Mouse (Mus musculus) thymus, postnatal 25 days (tissue): ENCODE data around the gene Nkx1-1.

ENCODE experiments used
- DNase-seq: peaks from one replicate; pipeline ENCODE4 v3.0.0; 2022

Nkx1-1 gene

DNA sequence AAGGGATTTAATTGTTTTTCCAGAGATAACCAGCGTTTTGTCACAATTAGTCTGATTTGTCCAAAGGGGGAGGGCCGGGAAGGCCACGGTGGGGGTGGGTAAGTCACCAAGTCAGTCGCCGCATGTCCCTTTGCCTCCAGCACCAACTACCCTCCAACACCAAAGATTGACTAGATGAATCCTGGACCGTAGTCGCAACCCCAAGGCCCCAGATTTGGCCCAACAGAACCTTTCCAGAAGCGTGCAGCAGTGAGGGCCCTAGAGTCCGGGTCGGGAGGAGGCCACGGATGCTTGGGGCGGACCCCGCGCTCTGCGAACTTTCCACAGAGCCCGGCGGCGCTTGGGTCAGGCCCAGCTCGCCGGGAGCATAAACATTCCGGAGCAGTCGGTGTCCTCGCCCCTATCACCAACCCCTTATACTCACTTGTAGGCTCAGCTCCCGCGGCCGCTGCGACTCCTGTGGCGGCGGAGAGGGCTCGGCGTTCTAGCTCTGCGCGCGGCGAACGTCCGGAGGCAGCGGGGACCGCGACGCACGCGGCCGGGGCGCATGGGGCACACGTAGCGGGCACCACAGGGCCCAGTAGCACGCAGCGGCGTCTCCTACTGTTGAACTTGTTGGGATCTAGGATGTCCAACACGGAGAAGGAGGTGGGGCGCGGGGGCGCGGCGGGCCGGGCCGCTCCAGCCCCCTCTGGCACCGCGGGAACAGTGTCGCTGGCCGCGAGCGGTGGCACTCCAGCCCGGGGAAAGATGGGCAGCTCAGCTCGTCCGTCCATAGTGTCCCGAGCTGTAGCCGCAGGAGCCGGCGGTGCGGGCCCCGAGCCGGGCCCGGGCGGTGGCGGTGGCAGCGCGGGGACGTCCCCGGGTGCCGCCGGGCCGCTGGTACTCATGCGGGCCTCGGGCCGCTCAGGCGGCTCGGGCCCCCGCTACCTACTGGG, at the start of gene Nkx1-1:
TSS of gene Nkx1-1 (minus strand) at position 776 of the 938 bp plus-strand sequence.
- no peak for DNase-seq

DNA sequence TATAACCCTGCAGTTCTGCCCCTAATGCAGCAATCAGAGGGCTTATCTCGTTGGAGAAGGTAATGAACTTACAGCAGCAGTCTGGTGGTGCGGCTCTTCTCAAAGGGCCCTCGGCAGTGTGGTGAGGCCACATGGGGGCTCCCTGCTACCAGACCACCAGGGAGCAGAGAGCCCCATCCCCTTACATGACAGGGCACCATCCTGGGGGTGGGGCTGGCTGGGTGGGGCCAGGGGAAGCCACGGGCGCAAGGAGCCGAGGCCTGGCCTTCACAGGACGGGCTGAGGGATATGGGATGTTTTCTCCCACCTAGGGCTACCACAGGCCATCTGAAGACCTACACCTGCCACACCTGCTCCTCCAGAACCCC, 47.5 kb upstream of the Nkx1-1 start:
- no peak for DNase-seq

DNA sequence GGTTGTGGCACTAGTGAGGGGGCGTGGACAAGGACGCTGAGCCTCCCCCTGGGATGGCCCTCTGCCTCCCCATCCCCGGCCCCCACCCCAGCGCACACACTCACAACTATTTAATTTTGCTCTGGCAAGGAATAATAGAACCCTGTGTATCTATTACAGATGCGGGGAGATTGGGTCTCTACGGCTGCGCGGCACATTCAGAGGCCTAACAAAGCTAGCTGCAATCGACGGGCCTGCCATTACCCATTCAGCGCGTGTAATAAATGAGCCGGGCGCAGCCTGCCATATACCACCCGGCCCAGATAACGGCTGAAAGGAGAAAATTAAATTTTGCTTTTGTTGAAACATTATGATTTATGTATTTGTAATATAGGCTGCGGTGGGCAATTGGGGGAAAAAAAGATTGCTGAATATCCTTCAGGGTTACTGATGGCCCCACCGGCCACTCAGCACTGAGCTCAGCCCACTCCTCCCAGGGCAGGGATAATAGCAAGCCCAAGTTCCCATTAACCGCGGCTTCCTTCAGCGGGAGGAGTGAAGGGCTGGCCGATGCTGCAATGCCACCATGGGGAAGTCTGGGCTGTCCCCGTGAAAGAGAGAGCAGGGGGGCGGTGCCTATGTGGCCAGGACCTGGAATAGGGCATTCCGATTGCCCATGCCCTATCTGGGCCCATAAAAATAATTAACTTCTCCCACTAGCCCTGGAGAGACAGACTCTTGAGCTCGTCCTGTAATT, 47.0 kb upstream of the Nkx1-1 start:
- DNase-seq: no peak

DNA sequence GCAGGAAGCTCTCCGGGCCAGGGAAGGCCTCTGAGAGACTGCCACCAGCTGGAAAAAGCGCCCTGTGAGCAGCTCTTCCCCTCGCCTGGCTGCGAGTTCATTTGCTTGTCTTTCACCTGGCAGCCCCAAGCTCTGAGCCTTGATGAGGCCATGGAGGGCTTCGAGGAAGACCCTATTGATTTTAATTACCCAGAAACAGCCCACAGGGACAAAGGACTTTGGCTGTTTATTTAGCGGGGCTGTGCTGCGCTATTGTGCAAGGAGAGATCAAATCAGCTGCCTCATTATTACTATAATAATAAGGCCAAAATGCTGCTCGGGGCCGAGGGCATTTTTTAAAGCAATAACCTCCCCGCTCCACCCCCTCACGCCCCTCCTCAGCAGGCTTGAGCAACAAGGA, 31.7 kb upstream of the Nkx1-1 start:
- no peak for DNase-seq

DNA sequence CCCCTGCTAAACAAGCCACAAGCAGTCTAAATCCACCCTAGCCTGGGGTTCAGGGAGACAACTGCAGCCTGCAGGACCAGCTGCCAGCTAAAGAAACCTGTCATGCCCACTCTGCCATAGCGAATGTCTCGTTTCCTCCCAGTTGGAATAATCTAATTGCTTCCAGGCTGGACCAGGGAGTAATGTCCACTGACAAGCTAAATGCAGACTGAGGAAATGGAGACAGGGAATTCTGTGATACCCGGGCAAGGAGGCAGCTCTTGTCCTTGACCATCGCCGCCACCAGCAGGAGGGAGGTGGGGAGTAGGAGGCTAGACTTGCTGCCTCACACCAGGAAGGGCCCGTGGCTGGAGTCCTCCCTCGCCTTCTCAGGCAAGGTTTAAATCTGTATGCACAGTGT, 30.6 kb upstream of the Nkx1-1 start:
- no peak for DNase-seq

DNA sequence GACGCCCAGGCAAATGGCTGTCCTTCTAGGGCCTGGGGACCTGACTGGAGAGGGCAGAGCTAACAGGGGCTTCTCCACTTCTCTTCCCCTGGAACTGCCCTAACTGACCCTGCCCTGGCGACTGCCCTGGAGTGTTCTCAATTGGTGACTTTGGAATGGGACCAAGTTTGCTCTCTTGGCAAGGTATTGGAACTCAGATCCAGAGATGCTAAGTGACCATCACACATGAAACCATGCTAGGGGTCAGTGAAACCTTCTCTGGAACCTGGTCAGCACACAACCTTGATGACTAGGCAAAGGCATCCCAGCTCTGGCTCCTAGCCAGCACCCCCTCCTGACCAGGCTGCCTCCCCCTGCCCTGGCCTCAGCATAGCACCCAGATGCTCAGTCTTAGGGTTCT, 25.3 kb upstream of the Nkx1-1 start:
- DNase-seq: no peak

DNA sequence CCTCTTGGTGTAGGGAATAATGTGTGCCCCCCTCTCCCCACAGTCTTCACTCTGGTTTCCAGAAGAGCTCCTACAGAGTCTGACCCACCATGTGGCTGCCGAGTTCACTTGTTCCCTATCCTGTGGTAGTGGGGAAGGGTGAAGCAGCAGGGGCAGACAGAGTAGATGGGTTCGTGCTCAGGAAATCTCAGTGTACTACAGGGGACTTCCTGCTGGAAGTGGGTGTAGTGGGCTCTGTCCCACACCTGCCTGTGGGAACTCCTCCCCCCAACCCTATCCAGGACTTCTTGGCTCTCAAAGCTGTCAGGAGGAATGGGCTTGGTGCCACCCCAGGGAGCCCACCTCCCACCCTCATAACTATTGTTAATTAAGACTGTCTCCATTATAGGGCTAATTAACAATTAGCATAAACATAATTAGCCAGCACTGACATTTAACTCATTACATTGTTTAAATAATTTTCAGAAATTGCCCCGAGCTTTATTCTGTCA, 24.4 kb upstream of the Nkx1-1 start:
- DNase-seq: no peak

DNA sequence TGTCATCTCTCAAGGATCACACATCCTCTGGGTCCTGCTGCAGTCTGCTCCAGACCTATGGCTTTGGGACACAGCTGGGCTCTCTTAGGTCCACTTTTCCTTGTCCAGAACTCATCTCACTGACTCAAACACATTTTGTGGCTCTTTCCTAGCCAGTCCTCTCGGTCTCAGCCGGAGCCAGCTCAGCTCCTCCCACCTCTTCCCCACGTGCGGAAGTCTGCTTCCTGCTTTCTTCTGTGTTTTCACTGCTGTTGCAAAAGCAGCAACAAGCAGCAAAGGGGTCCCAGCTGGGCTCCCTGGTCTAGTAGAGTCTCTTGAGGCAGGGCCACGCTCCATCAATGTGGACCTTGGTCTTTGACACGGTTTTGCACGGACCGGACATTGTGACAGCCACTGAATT, 22.0 kb upstream of the Nkx1-1 start:
- DNase-seq: no peak

DNA sequence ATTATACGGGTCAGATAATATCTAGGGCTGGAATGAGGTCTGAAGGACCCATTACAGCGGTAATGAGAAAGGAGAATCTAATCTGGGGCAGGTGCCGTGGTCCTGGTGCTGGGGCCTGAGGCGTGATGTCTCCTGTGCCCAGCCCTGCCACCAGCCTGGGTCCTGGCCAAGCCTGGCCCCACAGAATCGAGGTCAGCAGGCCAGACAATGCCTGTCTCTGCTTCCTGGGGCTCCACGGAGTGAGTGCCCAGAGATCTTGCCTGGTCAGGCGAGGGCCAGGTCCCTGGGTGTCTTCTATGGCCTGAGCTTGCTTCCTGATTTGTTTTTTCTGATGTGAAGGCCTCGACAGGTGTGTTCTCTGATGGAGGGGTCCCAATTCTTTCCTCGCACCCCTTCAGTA, 10.0 kb upstream of the Nkx1-1 start:
- no peak for DNase-seq

DNA sequence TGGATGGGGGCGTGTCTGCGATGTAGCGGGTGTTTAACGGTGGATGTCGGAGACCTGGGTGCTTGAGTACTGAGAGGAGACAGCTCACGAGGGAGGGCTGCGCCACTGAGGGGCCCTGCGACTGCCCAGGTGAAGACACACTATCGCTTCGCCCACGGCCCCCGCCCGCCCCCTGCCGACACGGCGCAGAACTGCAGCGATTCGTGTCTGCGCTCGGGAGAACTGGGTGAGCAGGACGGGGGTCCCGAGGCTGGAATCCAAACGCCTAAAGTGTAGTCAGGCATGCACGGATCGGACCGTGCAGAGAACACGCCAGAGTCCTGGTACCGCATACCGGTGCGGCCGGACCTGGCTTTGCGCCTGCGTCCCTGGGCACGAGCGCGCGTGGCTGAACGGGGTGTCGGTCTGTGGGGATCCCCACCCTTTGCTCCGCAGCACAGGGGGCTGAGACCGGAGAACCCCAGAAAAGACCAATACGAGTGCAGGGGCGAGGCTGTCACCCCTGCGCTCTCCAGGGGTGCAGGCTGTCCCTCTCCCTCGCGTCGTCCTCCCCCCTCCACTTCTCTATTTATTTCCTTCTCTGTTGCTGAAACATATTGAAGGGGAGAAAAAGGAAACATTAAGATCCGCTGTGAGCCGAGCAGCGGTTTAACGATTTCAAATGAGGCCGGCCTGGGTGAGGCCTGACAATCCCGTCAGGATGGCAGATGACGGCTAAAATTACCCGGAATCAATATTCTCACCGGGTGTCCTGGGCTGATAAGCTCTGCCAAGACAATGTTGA, 9.3 kb upstream of the Nkx1-1 start:
- peak; percentile 59 for DNase-seq

DNA sequence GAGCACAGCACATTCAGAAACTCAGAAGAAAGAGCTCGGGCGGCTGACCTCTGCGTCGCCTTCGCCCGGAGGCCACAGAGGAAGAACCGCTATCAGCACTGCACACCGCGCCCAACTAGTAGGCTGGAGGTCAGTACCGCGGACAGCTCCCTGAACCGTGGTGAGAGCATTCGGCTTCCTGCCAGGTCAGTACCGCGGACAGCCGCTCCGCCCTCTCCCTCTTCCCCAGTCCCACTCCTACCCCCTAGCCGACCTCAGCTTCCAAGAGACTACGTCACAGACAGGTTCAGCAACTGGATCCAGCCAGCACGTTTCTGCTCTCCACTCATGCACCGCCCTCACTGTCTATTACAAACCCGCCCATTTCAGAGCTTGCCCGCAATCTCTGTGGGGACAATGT, 4.4 kb upstream of the Nkx1-1 start:
- DNase-seq: peak; percentile 82

DNA sequence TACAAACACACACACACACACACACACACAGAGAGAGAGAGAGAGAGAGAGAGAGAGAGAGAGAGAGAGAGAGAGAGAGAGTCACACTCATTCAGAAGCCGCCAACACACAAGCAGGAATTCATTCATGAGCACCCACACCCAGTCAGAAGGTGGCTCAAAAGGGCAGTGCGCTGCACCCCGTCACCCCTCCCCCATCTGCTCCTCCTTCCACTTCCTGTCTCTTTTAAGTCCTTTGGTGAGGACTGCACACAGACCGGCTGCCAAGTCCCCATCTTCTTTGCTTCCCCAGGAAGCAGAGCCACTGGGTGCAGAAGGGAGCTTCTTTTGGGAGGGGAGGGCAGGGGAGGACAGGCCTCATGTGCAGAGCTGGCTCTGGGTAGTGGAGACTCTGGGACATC, 2.2 kb upstream of the Nkx1-1 start:
- DNase-seq: peak; percentile 22

DNA sequence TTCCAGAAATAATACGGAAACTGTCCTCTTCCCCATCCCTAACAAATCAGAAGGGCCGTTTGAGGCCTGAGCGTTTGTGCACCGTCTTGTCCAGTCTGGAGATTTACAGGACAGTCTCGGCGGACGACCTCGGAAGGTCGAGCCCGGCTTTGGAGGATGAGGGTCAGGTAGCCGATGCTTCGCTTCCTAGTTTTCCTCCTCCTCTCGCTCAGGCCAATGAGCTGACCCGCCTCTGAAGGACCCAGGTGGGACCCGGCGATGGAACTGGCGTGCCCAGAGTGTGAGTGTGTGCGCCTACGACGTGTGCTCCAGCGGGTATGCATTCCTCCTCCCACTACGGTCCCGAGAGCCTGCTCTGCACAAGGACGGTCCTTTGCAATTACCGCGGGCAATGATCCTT, 1.4 kb upstream of the Nkx1-1 start:
- no peak for DNase-seq

DNA sequence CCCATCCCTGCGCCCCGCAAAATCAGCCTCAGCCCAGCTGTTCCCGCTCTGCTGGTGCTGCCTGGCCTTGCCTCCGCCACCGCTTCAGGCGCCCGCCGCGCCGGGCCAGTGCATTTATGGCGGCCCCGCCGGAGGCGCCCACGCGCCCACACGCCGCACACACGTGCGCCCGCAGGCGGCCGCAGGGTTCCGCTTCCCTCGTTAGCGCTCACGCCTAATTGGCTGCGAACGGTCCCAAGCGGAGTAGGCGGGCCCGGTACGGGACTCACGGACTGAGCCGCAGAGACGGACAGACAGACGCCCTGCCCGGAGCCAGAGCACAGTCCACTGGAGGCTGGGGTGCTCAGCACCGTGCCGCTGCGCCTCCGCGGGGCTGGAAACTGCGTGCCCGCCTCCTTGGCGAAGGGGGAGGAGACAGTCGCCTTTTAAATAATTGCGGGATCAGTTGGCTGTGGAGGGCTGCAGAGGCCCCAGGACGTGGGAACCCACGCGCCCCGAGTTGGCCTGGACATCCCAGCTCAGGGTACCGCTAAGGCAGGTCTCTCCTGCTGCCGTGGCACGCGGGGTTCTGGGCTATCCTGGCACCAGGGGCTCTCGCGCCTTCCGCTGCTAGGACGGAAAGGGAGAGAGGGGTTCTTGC, 485 bp upstream of the Nkx1-1 start:
- no peak for DNase-seq

DNA sequence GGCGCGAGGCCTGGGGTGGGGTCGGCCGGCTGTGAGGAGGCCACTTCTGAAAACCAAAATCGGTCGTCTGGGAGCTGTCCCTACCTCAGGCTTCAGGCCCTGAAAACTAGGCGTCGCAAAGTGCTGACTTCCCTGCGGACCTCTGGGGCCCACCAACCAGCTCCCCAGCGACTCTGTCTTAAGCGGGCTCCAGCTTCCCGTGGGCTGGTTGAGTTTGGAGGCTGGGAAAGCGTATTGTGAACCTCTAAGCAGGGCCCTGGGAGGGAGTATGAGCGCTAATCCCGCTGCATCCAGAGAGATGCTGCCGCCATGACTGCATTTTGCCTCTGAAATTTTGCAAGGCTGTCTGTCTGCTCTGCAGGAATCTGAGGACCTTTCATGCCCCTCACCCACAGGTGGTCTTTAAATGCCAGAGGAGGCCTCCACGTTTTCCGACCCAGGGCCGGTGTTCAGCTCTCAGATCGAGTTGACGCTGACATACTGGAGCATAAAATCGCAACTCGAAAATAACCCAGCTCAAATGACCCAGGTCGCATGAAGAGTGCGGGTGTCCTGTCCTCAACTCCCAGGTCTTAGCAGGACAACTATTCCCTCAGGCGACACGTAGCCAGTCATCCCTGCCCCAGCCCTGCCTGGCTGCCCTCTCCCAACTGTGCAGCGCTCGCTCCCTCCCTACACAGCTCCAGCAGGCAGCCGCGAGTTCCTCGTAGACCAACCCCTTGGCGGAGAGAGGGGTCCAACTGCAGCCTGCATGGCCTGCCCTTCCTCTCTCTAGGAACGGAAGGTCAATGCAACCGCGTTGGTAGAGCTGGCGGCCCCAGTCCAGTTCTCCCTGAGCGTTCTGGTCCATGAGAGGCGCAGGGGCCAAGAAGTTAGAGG, 1.5 kb downstream of the Nkx1-1 start:
- DNase-seq: no peak

DNA sequence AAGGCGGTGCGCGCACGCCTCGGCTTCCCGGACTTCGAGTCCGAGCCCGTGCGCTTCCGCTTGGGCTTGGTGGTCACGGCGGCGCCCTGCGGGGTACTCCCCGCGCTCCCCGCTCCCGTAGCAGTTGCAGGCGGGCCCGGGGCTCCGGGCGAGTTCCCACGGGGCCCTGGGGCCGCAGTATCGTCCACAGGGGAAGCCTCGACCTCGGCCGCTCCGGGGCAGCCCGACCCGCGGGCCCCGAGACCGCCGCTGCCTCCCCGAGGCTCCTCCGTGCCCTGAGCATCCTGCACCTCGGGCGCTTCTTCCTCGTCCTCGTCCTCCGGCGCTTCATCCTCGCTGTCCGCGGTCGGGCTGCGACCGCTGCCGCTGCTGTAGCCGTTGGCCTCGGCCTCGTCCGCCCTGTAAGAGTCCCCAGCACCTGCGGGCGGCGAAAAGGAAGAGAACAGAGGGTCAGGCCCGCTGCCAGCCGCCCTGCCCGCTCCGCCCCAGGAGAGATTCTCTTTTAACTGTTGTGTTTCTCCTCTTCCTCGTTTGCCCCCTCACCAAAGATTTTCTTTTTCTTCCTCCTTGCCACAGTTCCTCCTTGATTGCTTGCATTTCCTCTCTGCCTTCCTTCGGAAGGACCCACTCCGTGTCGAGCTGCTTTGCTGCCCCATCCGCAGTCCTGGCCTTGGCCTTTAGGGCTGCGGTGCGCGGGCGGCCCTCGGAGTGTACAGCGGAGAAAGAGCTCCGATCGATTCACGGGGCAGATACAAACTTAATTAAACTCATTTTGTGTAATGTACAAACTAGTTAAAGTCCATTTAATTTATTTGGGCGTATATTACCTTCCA, 2.4 kb downstream of the Nkx1-1 start:
- no peak for DNase-seq

DNA sequence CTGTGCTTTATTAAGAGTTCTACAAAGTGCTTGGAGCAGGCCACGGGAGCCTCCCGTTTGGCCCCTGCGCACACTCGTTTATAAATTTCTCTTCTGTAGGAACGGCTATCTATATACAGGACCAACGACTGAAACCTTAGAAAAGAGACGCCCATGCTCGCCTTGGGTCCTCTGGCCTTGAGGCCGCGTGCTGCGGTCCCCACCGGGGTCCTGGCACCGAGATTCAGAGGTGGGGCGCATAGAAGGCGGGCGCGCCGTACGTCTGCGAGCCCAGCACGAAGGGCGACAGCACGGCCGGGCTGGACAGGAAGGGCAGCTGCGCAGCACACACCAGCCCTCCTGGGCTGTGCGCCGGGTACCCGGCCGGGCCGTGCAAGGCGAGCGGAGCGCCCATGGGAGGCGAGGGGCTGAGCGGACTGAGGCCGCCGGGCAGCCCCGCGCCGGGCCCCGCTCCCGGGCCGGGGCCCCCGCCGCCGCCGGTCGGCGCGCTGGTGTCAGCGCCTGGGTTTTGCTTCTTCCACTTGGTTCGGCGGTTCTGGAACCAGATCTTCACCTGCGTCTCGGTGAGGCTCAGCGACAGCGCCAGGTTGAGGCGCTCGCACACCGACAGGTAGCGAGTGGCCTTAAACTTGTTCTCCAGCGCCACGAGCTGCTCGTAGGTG, 3.1 kb downstream of the Nkx1-1 start:
- no peak for DNase-seq

DNA sequence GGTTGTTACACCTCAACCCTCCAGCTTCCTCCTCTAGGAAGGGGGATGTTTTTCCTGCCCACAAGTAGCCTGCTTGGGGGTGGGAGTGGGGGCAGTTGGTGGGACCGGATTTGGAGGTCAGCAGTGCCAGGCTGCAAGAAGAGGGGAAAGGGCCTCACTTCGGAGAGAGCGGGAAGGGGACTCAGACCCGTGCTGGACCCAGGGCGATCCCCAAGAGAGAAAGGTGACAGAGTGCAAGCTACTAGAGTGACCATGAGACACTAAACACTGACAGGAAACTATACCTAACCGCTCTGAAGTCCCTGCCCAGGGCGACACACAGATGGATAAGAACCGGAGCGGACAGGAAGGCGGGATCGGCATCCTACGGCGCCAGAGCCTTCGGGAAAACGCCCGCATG, 3.7 kb downstream of the Nkx1-1 start:
- DNase-seq: no peak

DNA sequence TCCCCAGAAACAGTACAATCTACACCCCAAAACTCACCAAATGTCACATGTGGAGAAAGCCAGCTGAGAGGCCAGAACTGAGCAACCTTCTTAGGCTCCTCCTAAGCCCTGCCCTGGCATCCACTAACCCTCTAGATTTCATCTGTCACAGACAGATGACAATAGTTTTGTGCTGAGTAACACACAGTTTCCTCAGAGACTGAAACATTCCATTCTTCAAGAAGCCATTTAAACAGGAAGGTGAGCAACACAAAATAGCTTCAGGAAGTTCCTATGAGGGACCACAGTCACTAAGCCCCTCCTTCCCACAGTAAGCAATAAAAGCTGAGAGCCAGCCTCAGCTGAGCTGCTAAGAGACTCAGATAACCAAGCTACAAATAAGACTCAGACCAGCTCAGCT, 6.3 kb downstream of the Nkx1-1 start:
- no peak for DNase-seq

DNA sequence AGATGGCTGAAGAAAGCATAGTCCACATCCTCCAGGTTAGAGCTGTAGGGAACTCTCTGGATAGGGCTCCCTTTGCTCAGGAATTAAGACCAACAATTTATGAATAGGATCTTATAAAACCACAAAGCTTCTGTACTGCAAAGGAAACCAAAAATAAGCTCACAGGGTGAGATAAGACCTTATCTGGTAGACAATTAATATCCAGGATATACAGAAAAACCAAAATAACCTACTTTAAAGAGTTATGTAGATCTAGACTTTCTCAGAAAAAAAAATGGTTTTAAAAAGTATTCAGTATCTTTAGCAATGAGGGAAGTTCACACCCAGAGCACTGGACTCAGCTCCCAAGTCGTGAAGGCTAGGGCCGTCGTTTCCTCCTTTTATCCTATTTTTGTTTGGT, 13.5 kb downstream of the Nkx1-1 start:
- DNase-seq: no peak
